Mouse (Mus musculus) heart, postnatal 0 days (tissue): ENCODE measurements around the gene Mptx1. TPM values are rescaled to one million over a fixed set of nuclear protein-coding genes. Genes with fewer than 3 reads are reported as not detected.

Experiments used
- ATAC-seq: fragments of 200-750 bp; cut with Nextera tagmentation; 2 replicates; pipeline ENCODE4 v1.8.0; 2017; ENCODE audit warnings: low read depth, moderate number of reproducible peaks, moderate library complexity; ENCODE audit not compliant: insufficient read depth
- DNase-seq: peaks from one replicate; pipeline ENCODE4 v3.0.0-alpha.2; 2016; ENCODE audit warnings: low spot score
- H3K27ac ChIP-seq: fragments of 300-500 bp; sonication (generic); 2 replicates; pipeline ENCODE4 v1.5.1; 2014; ENCODE audit warnings: low read depth, mild to moderate bottlenecking
- H3K27me3 ChIP-seq: fragments of 300-500 bp; sonication (generic); 2 replicates; pipeline ENCODE4 v1.6.1; 2014; ENCODE audit warnings: low read length, mixed read lengths; ENCODE audit not compliant: control insufficient read depth, insufficient read depth
- H3K36me3 ChIP-seq: fragments of 300-500 bp; sonication (generic); replicated peaks from 2 replicates; pipeline ENCODE4 v1.6.1; 2014; ENCODE audit warnings: low read length, mixed read lengths; ENCODE audit not compliant: control insufficient read depth, insufficient read depth
- H3K4me1 ChIP-seq: fragments of 300-500 bp; sonication (generic); 2 replicates; pipeline ENCODE4 v1.6.1; 2014; ENCODE audit warnings: antibody characterized with exemption; ENCODE audit not compliant: control insufficient read depth, insufficient read depth
- H3K4me2 ChIP-seq: fragments of 300-500 bp; sonication (generic); 2 replicates; pipeline ENCODE4 v1.6.1; 2014; ENCODE audit warnings: low read depth, mild to moderate bottlenecking, low read length, moderate library complexity
- H3K4me3 ChIP-seq: fragments of 300-500 bp; sonication (generic); 2 replicates; pipeline ENCODE4 v1.5.1; 2014; ENCODE audit warnings: low read depth, low read length
- H3K9ac ChIP-seq: fragments of 300-500 bp; sonication (generic); replicated peaks from 2 replicates; pipeline ENCODE4 v1.6.1; 2014; ENCODE audit warnings: low read depth, low read length, mixed read lengths
- H3K9me3 ChIP-seq: fragments of 300-500 bp; sonication (generic); replicated peaks from 2 replicates; pipeline ENCODE4 v1.6.1; 2016; ENCODE audit warnings: low read length; ENCODE audit not compliant: control insufficient read depth
- CTCF ChIP-seq: IDR thresholded peaks from 2 replicates; pipeline ENCODE4 v1.5.1; 2016; ENCODE audit warnings: antibody characterized with exemption, control low read depth, low read depth
- EP300 ChIP-seq: IDR thresholded peaks from 2 replicates; pipeline ENCODE4 v1.6.1; 2016; ENCODE audit warnings: antibody characterized with exemption, low read depth
- WGBS: fragments of 180-500 bp; shearing (Covaris S2); extraction: QIAGEN DNeasy Blood & Tissue Kit; methylation state at CpG from one replicate; pipeline ENCODE4 v1.1.7; 2014; 5-methylcytosine and 5-hydroxymethylcytosine counted together
- polyA plus RNA-seq: library from polyadenylated mRNA; unstranded; fragments of >200 nt; fragmentation: Nextera tagmentation; extraction: Ambion mirVana; gene quantifications from 2 replicates; pipeline ENCODE4 v1.2.1, GENCODE M21; 2015
- total RNA-seq: library from RNA; depleted of rRNA; stranded (reverse); fragments of >200 nt; gene quantifications from 2 replicates; pipeline ENCODE4 v1.2.3, GENCODE M21; 2014; ENCODE audit warnings: low replicate concordance; rRNA removed

The Mptx1 gene
- total and polyA plus RNA-seq, 2 experiments from 2014 or later: not detected

- no peak for ATAC-seq
- H3K4me2 ChIP-seq: no peak overlapping the region
- 92% methylated on average over 3 of the region's 3 CpGs for WGBS
- no peaks in the 10 kb centered on the region for H3K27me3 ChIP-seq
- H3K36me3 ChIP-seq: no peaks in the 10 kb centered on the region
- TF ChIP-seq EP300 (no peak), CTCF (no peak)
- H3K9me3 ChIP-seq: no peaks in the 10 kb centered on the region
- H3K27ac ChIP-seq: no peak overlapping the region
- no peak overlapping the region for H3K4me3 ChIP-seq
- no peaks in the 10 kb centered on the region for H3K4me1 ChIP-seq
- H3K9ac ChIP-seq: no peak overlapping the region
- no peak for DNase-seq
These were observed 43.5 kb downstream of the Mptx1 start for GRCm38 (mm10) chr1:174373799-174374198.

Other genes starting within 250 kb of the Mptx1 start
- gene Olfr429, start 246.2 kb upstream of the Mptx1 start, total RNA-seq: not detected in 2 replicates
- gene Olfr429, start 246.2 kb upstream of the Mptx1 start, polyA plus RNA-seq: not detected in 2 replicates
- gene Olfr427, start 233.6 kb upstream of the Mptx1 start, total RNA-seq: not detected in 2 replicates
- gene Olfr427, start 233.6 kb upstream of the Mptx1 start, polyA plus RNA-seq: not detected in 2 replicates
- not detected in 2 replicates for gene Olfr231, start 209.4 kb upstream of the Mptx1 start, total RNA-seq
- not detected in 2 replicates for gene Olfr231, start 209.4 kb upstream of the Mptx1 start, polyA plus RNA-seq
- gene Olfr424, start 199.0 kb upstream of the Mptx1 start, total RNA-seq: not detected in 2 replicates
- gene Olfr424, start 199.0 kb upstream of the Mptx1 start, polyA plus RNA-seq: not detected in 2 replicates
- not detected in 2 replicates for gene Olfr420, start 174.9 kb upstream of the Mptx1 start, total RNA-seq
- gene Olfr420, start 174.9 kb upstream of the Mptx1 start, polyA plus RNA-seq: not detected in 2 replicates
- gene Spta1, start 157.7 kb upstream of the Mptx1 start, total RNA-seq: 1.9 and 3.7 TPM in 2 replicates
- 1.3 and 1.5 TPM in 2 replicates for gene Spta1, start 157.7 kb upstream of the Mptx1 start, polyA plus RNA-seq
- not detected in 2 replicates for gene Olfr419, start 78.5 kb upstream of the Mptx1 start, total RNA-seq
- not detected in 2 replicates for gene Olfr419, start 78.5 kb upstream of the Mptx1 start, polyA plus RNA-seq
- not detected in 2 replicates for gene Olfr417, start 34.6 kb downstream of the Mptx1 start, total RNA-seq
- gene Olfr417, start 34.6 kb downstream of the Mptx1 start, polyA plus RNA-seq: not detected in 2 replicates
- not detected in 2 replicates for gene Olfr248, start 60.5 kb downstream of the Mptx1 start, total RNA-seq
- gene Olfr248, start 60.5 kb downstream of the Mptx1 start, polyA plus RNA-seq: not detected in 2 replicates
- gene Olfr414, start 93.5 kb downstream of the Mptx1 start, total RNA-seq: not detected in 2 replicates
- not detected in 2 replicates for gene Olfr414, start 93.5 kb downstream of the Mptx1 start, polyA plus RNA-seq
- gene Olfr220, start 111.6 kb downstream of the Mptx1 start, total RNA-seq: not detected in 2 replicates
- not detected in 2 replicates for gene Olfr220, start 111.6 kb downstream of the Mptx1 start, polyA plus RNA-seq
- gene Fmn2, start 171.3 kb downstream of the Mptx1 start, total RNA-seq: 0.27 TPM in 1 of 2 replicates, not detected in the other
- 0.07 and 0.10 TPM in 2 replicates for gene Fmn2, start 171.3 kb downstream of the Mptx1 start, polyA plus RNA-seq